Mouse (Mus musculus): ENCODE results near the gene Fer1l5.
A peak's percentile ranks its signal among the peaks of the same experiment; 100 is the strongest.

The Fer1l5 gene

DNA sequence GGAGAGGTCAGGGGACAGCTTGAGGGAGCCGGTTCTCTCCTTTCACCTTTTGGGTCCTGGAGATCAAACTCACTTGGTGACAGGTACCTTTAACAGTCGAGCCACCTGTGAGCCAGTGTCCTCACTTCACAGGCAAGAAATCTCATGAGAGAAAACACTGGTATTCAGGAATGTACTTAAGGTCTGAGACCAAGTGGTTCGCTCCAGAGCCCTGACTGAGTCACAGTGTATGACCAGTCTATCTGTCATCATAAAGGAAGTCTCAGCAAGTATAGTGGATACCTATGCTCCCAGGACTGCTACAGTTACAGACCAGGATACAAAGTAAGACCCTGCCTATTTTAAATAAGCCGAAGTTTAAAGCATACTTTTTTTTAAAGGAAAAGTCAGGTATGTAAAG, 60.9 kb downstream of the Fer1l5 start:
- DNase-seq: no peak

DNA sequence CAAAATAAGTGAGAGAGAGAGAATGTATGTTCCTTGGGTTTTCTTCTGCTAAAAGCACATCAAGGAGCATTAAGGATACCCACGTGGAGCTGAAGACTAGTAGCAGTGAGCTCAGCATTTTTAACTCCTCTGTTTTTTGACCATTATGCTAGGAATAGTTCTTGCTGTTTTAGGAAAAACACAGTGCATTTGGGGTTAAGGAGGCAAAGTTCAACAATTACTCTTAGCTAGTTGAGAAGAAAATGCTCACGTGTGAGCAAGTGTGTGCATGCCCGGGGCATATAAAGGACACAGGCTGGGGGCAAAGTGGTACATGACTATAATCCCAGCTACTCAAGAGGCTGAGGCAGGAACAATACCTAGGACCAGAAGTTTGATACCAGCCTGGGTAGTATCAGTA, 61.5 kb downstream of the Fer1l5 start:
- DNase-seq: no peak

DNA sequence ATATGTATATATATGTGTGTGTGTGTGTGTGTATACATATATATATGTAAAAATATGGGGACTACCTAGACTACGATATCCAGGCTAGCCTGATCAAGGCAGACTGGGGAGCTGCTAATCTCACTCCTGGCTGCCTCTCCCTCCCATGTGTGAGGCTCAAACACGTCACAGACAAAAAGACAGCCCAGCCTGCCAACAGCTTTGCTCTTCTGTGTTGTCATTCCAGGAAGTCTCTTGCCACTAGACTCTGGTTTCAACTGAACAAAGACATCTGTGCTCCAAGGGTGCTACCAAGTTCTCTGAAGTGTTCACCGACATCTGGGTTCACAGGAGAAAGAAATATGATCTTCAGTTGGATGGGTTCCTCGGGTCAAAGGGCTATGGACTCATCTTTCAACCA, 63.0 kb downstream of the Fer1l5 start:
- no peak for DNase-seq

DNA sequence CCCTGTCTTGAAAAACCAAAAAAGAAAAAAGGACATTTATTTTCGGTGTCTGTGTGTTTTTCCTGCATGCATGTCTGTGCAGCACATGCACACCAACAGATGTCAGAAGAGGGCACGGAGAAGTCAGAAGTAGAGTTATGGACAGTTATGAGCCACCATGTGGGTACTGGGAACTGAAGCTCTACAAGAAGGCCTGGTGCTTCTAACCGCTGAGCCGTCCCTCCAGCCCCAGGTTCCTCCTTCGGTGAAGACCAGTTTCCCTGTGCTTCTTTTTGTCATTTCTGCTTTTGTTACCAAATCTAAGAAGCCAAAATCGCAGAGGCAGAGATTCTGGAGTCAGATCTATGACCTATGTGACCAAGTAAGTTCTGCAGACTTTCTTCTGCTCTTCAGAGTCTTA, 64.4 kb downstream of the Fer1l5 start:
- no peak for DNase-seq

DNA sequence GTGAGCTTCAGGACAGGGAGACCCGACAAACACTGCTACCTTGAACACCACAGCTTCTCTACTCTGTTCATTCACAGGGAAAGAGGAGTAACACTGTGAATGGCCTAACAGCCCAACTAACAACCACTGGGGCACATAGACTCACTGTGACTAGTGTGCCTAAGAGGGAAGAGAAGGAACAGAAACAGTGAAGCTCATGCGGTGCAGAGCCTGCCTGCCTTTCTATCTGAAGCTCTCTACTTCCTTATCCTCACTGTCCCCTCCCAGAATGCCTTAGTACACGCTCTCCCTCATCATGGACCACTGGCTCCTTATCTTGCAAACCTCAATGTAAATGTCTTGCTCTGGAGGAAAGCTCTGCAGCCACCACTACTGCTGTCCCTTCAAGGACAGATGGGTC, 65.1 kb downstream of the Fer1l5 start:
- no peak for DNase-seq

DNA sequence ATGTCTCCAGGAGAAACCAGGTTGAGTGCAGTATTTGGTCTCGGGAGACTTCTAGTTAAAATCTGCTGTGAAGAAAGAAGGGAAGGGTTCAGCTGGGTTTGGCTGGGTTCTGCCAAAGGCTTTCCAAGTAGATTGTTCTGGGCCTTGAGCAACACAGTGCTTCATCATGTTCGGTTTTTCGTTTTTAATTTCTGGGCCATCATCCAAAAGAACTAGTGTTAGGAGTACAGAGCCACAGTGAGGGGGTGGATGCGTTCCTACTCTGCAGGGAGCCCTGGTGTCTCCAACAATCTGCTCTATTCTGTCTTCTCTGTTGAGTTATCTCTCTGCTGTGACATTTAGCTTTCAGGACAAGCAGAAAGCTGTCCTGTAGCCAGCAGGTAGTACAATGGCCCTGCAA, 69.0 kb downstream of the Fer1l5 start:
- DNase-seq: no peak

DNA sequence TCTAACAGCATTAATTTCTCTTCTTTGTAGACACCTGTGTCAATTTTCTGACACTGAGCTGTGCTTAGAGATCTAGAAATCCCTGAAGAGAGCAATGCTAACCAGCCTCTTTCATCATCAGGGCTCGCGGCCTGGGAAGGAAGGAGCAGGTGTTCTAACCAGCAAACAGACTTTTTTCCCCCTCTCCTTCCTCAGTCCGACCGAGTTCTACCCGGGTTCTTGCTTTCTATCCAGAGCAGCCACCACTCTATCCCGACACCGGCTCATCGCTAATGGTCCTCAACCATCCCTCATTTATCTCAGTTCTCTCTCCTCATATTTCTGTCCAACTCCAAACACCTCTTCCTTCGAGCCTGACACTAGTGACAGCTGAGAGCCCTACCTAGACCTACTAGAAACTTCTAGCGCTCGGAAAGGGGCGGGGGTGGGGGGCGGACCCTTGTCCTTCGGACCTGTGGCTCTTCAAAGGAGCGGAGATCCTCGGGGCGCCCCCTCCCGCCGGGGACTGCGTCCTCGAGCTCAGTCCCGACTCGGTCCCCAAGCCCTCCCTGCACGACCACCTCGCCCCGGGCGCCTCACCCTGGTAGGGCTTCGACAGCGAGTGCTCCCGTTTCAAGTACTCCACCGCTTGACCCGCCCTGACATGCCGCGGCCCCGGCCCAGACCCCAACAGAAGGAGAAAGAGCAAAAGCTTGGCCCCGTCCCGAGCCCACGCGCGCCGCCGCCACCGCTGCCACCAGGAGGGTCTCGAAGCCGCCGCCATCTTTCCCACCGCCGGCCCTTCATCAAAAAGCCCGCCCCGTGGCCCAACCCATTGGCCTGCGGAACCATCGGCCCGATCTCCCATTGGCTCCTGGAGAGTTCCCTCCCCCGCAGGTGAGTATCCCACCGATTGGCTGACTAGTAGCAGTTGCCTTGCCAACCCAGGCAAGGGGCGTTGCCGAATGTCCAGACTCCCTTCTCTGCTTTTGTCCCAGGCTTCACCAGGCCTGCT, 72.7 kb downstream of the Fer1l5 start, which contains the start of gene Lman2l:
Gene Lman2l (minus strand): TSS at position 801 of the 994 bp plus-strand sequence.
- peak; percentile 96 to 97 for DNase-seq

DNA sequence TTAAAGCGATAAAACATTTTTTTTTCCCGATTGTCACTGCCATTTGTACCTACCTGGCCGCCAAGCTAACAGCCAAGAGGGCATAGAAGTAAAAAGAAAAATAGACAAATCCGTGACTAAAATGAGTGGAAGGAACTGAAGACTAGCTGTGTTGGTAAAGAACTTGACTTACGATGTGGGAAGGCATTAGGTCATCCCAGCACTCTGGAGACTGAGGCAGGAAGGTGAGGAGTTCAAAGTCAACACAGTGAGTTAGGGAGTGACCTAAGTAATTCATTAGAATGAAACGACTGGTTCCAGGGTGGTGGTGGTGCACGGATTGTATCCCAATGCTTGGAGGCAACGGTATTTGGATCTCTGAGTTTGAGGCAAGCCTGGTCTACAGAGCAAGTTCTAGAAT, 73.4 kb downstream of the Fer1l5 start:
- no peak for DNase-seq

DNA sequence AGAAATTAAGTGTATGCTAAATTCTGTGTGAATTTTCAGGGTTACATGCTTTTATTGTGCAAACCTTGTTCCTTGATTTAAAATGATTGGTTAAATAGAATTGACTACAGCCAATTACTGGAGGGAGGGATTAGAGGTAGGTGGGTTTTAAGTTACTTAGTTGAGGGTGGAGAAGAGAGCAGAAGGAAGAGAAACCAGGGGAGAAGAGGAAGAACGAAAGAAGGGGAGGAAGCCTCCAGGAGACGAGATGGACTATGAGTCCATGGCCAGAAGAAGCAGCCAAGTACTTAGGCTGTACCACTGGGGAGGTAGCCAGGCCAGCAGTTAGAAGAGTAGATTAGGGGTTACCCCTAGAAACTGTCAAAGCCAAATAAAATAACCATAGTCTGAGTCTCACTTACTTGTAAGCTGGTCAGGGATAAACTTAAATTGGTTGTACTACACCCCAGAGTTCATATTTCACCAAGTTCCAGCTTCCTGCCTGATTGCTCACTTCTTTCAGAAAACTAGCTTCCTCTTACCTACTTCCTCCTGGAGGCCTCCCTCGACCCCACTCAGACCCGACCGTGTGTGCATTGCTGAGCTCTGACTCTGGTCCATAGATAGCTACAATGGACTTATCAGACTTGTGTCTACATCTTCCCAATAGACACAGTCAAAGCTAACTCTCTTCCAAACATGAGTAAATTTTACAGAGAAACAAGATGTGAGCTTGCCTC, 74.2 kb downstream of the Fer1l5 start:
- peak; percentile 30 to 39 for DNase-seq

DNA sequence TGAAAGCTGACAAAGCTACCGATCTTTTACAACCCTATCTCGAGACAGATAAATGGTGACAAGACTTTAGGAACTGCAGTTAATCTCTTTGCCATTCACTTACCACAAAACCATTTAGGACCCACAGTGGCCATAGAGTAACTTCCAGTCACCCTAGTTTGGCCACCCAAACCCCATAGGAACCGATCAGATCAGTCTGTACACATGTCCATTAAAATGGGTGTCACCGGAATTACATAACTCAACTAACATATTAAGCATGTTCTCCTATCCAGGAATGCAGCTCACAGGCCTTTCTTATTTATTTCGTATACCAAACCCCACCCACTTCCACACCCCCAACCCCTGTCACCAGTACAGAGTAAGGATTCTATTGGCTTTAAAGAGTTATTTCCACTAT, 74.8 kb downstream of the Fer1l5 start:
- no peak for DNase-seq

DNA sequence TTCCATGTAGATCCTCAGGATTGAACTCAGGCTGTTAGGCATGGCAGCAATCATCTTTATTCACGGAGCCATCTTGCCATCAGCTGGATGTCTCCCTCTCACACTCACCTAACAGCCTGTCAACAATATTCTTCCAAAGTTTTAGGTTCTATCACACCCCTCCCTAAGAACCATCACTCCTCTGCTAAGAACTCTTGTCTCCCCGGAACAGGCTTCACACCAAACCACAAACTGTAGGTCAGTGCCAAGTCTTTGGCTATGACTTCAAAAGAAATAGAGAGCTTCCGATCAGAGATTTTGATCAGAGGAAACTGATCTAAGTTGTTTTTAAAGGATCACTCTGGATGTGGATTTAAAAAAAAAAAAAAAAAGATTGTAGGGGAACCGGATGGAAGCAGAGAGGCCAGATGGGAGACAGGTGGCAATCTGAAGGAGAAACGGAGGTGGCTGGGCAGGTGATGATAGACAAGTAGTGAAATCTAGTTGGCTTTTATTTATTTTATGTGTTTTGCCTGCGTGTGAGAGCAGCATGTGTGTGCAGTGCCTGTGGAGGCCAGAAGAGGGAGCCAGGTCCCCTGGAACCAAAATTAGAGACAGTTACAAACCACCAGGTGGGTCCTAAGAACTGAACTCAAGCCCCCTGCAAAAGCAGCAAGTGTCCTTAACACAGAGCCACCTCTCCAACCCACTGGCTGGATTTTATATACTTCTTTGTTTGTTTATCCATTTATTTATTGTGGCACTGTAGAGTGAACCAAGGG, 82.1 kb downstream of the Fer1l5 start:
- DNase-seq: peak in 1 of 2 experiments; percentile 17

DNA sequence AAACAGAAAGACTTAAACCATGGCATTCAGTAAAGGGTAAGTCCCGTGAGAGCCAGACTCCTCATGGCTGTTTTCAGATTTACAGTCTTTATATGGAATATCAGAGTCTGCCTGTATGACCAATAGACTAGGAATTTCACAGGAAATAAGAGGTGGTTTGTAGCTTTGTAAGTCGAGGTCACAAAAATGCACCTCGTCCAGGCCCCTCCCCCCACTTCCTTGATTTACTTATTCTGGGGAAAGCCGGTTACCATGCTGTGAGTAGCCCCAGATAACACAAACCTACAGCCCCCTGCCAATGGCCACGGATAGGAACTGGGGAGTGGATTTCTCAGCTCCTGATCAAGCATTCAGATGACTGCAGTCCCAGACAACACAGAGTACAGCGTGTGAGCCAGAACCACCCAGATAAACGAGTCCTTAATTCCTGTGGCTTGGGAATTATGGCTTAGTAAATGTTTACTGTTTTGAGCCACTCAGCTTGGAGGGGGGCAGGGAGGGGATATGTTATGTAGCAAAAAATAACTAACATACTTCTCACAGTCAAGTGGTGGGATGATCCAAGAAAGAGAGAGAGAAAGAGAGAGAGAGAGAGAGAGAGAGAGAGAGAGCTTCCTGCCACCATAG, 85.4 kb downstream of the Fer1l5 start:
- DNase-seq: no peak

DNA sequence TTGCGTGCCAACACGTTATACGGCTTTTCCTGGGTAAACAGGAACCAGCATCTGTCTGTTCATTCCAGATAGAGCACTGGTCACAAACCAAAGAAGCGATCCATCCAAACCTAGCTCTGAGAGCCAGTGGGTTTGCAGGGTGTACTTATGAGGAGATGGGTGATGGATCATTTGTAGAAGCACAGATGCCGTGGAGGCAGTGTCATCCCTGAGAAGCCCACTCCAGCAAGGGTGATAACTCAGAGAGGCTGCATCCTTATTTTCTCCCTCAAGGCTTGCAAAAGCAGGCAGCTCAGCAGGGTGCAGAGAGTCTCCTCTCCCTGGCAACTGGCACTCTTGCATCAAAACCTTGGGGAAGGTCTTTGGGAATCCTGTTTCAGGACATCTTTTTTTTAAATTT, 86.1 kb downstream of the Fer1l5 start:
- no peak for DNase-seq

DNA sequence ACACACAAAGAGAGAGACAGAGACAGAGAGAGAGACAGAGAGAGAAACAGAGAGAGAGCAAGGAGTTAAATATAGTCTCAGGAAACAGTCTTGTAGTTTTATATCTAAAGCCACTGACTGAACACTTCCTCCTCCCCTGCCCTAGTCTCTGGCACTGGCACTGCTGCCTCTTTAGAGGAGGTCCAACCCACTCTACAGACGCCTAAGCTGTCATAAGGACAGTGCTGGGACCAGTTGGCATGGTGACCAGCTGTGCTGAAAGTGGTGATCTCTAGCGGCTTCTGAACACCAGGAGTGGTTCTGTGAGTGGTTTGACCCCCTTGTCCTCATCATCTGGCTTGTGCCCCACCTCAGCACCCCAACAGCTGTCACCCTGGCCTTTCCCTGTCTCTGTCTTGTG, 89.7 kb downstream of the Fer1l5 start:
- peak; percentile 22 to 30 for DNase-seq

DNA sequence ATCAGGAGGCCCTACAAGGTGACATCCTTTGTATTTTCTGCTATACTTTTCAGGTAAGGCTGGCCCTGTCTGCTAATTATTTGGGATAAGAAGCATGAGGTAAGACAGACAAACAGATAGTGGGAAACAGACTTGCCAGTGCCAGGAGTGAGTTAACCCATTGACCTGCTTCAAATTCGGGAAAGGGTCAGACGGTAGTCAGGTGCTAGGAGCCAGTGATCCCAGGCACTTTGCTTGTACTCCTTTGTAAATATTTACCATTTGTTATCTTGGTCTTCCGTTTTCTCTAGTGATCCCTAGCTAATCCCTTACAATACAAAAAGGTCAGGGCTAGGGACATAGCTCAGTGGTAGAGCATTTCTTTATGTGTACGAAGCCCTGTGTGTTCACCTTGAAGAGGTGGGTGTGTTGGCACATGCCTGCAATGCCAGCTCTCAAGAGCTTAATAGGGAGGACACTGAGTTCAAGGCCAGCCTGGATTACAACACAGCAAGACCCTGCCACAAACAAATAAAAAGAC, 93.6 kb downstream of the Fer1l5 start:
- DNase-seq: no peak

DNA sequence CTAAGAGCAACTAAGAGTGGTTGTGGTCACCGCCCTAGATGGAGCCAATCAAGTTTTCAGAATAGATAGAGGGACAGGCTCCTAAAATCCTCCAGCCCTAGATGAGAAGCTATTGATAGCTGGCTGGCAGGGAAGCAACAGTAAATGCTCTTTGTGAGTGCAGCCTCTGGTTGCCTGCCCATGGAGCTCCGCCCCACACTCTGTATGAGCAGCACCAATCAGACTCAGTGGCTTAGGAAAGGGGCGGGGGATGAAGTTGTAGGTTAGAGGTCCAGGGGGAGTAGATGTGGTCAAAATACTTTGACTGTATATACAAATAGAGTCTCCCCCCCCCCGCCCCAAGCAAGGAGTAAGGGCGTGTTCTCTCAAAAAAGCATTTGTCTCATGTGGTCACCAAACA, 95.4 kb downstream of the Fer1l5 start:
- DNase-seq: no peak

DNA sequence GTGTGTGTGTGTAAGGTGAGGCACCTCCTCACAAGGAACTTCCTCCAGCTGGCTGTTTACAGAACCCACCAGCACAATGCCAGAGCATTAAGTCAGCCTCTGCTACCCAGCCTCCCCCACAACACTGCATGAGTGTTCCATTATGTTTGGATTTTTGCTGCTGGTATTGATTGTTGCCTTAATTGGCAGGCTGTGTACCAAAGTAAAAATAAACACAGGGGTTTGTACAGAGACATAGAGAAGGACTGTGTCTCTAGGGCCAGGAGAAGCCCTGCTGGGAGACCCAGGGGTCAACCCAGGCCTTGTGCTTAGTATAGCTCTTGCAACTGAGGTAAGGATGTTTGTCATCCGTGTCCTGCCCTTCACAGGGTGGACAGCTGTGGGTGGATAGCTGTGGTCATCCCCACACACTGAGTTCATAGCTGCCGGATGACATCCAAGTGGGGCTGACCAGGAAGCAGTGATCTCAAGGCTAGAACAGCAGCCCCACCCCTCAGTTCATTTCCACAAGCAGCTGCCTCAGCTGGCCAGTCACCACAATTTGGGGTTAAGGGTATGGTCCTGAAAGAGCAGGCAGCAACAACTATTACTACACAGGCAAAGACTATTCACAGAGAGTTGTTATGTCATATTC, 97.8 kb downstream of the Fer1l5 start:
- no peak for DNase-seq

DNA sequence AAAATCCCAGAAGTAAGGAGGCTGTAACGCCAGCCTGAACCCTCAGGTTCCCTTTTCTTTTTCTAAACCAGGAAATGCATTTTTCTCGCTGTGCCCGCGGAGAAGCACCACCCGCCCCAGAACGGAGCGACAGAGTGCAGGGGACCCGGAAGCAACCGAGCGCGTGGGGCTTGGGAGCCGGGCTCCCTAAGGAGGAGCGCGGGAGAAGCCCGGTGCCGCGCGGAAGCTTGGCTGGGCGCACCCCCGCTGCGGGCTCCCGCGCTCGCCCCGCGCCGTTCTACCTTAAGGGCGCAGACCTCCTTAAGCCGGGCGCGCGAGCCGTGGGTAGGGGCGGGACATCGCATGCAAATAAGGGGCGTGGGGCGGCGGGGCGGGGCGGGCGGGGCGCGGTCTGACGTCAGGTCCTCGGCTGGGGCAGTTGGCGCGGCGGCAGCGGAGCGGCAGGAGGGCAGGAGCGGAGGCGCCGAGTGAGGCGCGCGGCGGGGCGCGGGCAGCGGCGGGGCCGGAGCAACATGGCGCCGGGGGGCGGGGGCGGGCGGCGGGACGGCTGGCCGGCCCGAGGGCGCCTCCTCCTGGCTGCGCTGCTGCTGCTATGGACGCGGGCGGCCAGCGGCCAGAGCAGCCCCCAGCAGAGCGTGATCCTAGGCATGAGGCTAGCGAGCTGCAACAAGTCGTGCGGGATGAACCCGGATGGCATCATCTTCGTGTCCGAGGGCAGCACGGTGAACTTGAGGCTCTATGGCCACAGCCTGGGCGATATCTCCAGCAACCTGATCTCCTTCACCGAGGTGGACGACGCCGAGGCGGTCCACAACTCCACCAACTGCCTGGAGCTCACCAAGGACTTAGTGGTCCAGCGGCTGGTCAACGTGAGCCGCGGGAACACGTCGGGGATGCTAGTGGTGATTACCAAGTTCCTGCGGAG, 99.4 kb downstream of the Fer1l5 start, which contains the start of gene Cnnm4:
Gene Cnnm4 (plus strand): TSS at position 440 of the 925 bp plus-strand sequence.
- peak; percentile 80 to 86 for DNase-seq

Data from B cell, adult 2 months (primary cell).